Mouse (Mus musculus): ENCODE results near the gene Olfr201. TPM values are rescaled to one million over a fixed set of nuclear protein-coding genes. Genes with fewer than 3 reads are reported as not detected.

Olfr201 gene
- not detected in 2 replicates for polyA plus RNA-seq (2012; rRNA removed)

DNA sequence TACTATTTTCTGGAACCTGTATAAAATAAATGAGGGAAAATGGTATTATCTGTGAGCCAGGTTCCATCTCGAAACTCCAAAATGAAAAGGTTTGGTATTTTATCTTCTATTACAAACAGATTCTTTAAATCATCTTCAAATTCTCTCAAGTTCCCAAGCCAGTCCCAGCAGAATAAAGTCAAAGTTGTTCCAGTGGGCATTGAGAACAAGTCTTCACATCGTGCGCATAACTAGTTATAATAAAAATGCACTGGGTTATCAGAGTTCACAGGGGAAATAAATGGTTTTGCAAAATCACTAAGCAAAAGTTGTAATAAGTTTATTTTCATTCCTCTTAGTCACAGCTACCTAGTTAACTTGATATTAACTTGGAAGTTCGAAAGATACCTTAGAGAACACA is at the start of gene Olfr201:
Olfr201 (minus strand) TSS at position 101 of the 400 bp plus-strand sequence.

DNA sequence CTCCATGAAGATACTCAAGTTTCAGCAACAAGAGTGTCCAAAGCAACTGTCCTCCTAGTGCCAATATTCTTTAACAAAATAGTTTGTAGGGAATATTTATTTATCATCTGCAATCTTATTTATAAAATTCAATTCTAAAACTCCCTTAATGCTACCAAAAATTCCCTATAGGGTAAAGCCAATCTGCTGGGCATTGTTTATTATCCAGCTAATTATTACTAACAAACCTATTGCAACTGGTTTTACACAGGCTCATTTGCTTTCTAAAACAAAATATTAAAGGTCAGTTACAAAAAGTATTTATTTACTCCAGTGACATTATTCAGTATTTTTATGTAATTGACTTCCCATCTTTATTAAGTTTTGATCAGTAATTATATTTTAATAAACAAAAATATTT is 45.7 kb upstream of the Olfr201 start, which contains the start of gene Olfr204:
Olfr204 (minus strand) TSS at position 101 of the 400 bp plus-strand sequence.

DNA sequence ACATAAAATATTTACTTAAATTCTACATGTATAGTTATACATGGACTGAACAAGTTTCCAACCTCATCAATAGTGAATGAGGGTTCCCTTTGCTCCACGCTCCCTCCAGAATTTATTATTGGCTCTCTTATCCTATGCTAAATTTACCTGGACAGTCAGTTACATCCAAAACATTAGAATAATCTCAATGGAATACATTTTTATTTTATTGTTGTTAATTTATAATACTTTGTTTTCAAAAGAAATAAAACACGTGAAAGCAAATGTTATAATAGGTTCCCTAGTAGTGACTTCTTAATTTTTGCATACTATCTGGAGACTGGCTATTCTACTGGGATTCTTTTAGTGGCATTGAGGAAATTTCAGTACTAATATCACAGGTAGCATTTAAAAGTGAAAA is 26.1 kb upstream of the Olfr201 start, which contains the start of gene Olfr203:
Olfr203 (plus strand) TSS at position 301 of the 400 bp plus-strand sequence.

DNA sequence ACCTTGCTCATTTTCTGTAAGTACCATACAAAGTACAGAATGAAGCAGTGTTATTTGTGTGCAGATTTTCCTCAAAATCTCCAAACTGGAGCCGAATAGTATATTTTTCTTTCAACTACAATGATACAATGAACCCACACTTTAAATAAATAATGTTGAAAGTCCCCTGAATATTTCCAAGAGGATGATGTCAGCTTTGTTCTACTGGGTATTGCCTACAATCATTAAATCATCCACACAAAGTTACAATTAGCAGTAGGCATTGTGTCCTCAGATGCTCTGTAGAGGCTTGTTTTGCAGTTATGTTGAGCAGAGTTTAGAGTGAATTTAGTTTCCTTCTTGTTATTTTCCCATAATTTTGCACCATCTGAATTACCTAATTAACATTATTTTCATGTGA is 14.3 kb upstream of the Olfr201 start, which contains the start of gene Olfr202:
Olfr202 (minus strand) TSS at position 101 of the 400 bp plus-strand sequence.

DNA sequence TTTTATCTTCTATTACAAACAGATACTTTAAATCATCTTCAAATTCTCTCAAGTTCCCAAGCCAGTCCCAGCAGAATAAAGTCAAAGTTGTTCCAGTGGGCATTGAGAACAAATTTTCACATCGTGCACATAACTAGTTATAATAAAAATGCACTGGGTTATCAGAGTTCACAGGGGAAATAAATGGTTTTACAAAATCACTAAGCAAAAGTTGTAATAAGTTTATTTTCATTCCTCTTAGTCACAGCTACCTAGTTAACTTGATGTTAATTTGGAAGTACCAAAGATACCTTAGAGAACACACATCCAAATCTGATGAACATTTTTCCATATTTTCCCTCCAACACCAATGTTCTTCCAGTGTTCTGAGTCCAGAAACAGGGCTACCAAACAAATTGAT is 52.8 kb downstream of the Olfr201 start, which contains the start of gene Olfr199:
Olfr199 (minus strand) TSS at position 101 of the 400 bp plus-strand sequence.

Other genes starting within 250 kb of the Olfr201 start
- not detected in 2 replicates for gene Olfr186, start 242.3 kb downstream of the Olfr201 start, polyA plus RNA-seq (2012; rRNA removed)
- gene Olfr187, start 232.9 kb downstream of the Olfr201 start, polyA plus RNA-seq (2012; rRNA removed), result not detected in 2 replicates
- gene Olfr190, start 194.6 kb downstream of the Olfr201 start, polyA plus RNA-seq (2012; rRNA removed), result not detected in 2 replicates
- gene Olfr191, start 182.8 kb downstream of the Olfr201 start, polyA plus RNA-seq (2012; rRNA removed), result not detected in 2 replicates
- gene Olfr193, start 160.8 kb downstream of the Olfr201 start, polyA plus RNA-seq (2012; rRNA removed), result not detected in 2 replicates
- gene Olfr194, start 151.6 kb downstream of the Olfr201 start, polyA plus RNA-seq (2012; rRNA removed), result not detected in 2 replicates
- gene Olfr195, start 125.6 kb downstream of the Olfr201 start, polyA plus RNA-seq (2012; rRNA removed), result not detected in 2 replicates
- gene Olfr196, start 102.2 kb downstream of the Olfr201 start, polyA plus RNA-seq (2012; rRNA removed), result not detected in 2 replicates
- not detected in 2 replicates for gene Olfr198, start 69.1 kb downstream of the Olfr201 start, polyA plus RNA-seq (2012; rRNA removed)
- gene Olfr199, start 52.9 kb downstream of the Olfr201 start, polyA plus RNA-seq (2012; rRNA removed), result not detected in 2 replicates
- gene Olfr202, start 14.2 kb upstream of the Olfr201 start, polyA plus RNA-seq (2012; rRNA removed), result not detected in 2 replicates
- gene Olfr203, start 26.2 kb upstream of the Olfr201 start, polyA plus RNA-seq (2012; rRNA removed), result not detected in 2 replicates
- gene Olfr204, start 45.6 kb upstream of the Olfr201 start, polyA plus RNA-seq (2012; rRNA removed), result not detected in 2 replicates
- gene Olfr205, start 58.5 kb upstream of the Olfr201 start, polyA plus RNA-seq (2012; rRNA removed), result not detected in 2 replicates
- gene Olfr206, start 76.6 kb upstream of the Olfr201 start, polyA plus RNA-seq (2012; rRNA removed), result not detected in 2 replicates
- gene Olfr209, start 91.4 kb upstream of the Olfr201 start, polyA plus RNA-seq (2012; rRNA removed), result not detected in 2 replicates
- gene Gabrr3, start 134.7 kb upstream of the Olfr201 start, polyA plus RNA-seq (2012; rRNA removed), result not detected in 2 replicates
- gene Riox2, start 199.1 kb upstream of the Olfr201 start, polyA plus RNA-seq (2012; rRNA removed), result 4.3 and 6.8 TPM in 2 replicates

Data from colon, adult 2 months (tissue).